Mouse (Mus musculus) erythroblast, embryonic 14.5 days (primary cell): Measurements from ENCODE around the gene Tapbp.

Experiments used
- GATA1 ChIP-seq: IDR thresholded peaks from 2 replicates; pipeline ENCODE4 v1.6.1; 2012; ENCODE audit warnings: low read length, inconsistent platforms, mixed read lengths
- TAL1 ChIP-seq: IDR thresholded peaks from 3 replicates; pipeline ENCODE4 v1.6.1; 2012; ENCODE audit warnings: low read length, inconsistent platforms, mixed read lengths

GRCm38 (mm10) chr17:33978631-33979031 is 62.9 kb downstream of the Tapbp start:
- TF ChIP-seq GATA1 (no peak), TAL1 (no peak)
